Mouse (Mus musculus) CH12.LX (cell line): Measurements from ENCODE around the gene Slc6a2. TPM values are rescaled to one million over a fixed set of nuclear protein-coding genes. Genes with fewer than 3 reads are reported as not detected.

Experiments used
- DNase-seq: peaks from one replicate; pipeline ENCODE4 v3.0.0-alpha.2; 2013; ENCODE audit errors: extremely low read depth
- H3K27ac ChIP-seq: 2 replicates; pipeline ENCODE4 v1.5.1; 2012; ENCODE audit warnings: low read depth, mild to moderate bottlenecking, control low read depth, moderate library complexity; ENCODE audit not compliant: insufficient read depth
- H3K27me3 ChIP-seq: replicated peaks from 2 replicates; pipeline ENCODE3; 2012; ENCODE audit warnings: inconsistent platforms
- H3K36me3 ChIP-seq, 2 experiments: replicated peaks in 1 of 2; 2 replicates each; pipeline versions ENCODE3 to v1.6.1; 2012; ENCODE audit warnings: inconsistent platforms in 1 of 2, low read length in 1 of 2, mild to moderate bottlenecking in 1 of 2, mixed read lengths in 1 of 2, moderate library complexity in 1 of 2; ENCODE audit not compliant: control insufficient read depth in 1 of 2, insufficient read depth in 1 of 2
- H3K4me1 ChIP-seq, 2 experiments: 2 replicates each; pipeline ENCODE4 v1.6.1; 2012; ENCODE audit warnings: inconsistent platforms in 1 of 2, moderate library complexity in 1 of 2; ENCODE audit not compliant: insufficient read depth in 2 of 2, control insufficient read depth in 1 of 2
- H3K4me2 ChIP-seq: 2 replicates; pipeline ENCODE4 v1.6.1; 2012; ENCODE audit warnings: low read depth, mild to moderate bottlenecking, control low read depth; ENCODE audit not compliant: poor library complexity, insufficient read depth, severe bottlenecking
- H3K4me3 ChIP-seq, 3 experiments: fragments of 150-350 bp in 1 of 3; sonication (generic) in 1 of 3; replicated peaks in 1 of 3; 2 replicates each; pipeline versions ENCODE3 to v1.5.1; 2011 to 2012; ENCODE audit warnings: low read depth in 2 of 3, low read length in 2 of 3, mild to moderate bottlenecking in 2 of 3, moderate library complexity in 2 of 3, control low read depth in 1 of 3, improper control_type of control experiment in 1 of 3, inconsistent platforms in 1 of 3, mixed read lengths in 1 of 3; ENCODE audit not compliant: poor library complexity in 1 of 3
- H3K79me2 ChIP-seq: replicated peaks from 2 replicates; pipeline ENCODE4 v1.6.1; 2012; ENCODE audit warnings: mild to moderate bottlenecking, moderate library complexity; ENCODE audit not compliant: control insufficient read depth, poor library complexity, insufficient read depth, severe bottlenecking; ENCODE audit errors: extremely low read depth
- H3K9ac ChIP-seq: 2 replicates; pipeline ENCODE4 v1.6.1; 2012; ENCODE audit warnings: low read depth, mild to moderate bottlenecking, control low read depth, moderate library complexity; ENCODE audit not compliant: insufficient read depth
- H3K9me3 ChIP-seq: replicated peaks from 2 replicates; pipeline ENCODE3; 2012; ENCODE audit warnings: low read length, inconsistent platforms, mixed read lengths
- BHLHE40 ChIP-seq: IDR thresholded peaks from 2 replicates; pipeline ENCODE4 v1.6.1; 2011; ENCODE audit warnings: mild to moderate bottlenecking, low read depth, low read length, improper control_type of control experiment
- CHD2 ChIP-seq: IDR thresholded peaks from 2 replicates; pipeline ENCODE4 v1.6.1; 2011; ENCODE audit warnings: low read length, improper control_type of control experiment
- ELF1 ChIP-seq: IDR thresholded peaks from 2 replicates; pipeline ENCODE4 v1.6.1; 2014; ENCODE audit warnings: low read depth, mild to moderate bottlenecking, inconsistent platforms, low read length, improper control_type of control experiment
- EP300 ChIP-seq: IDR thresholded peaks from 2 replicates; pipeline ENCODE4 v1.6.1; 2011; ENCODE audit warnings: low read length, improper control_type of control experiment
- GABPA ChIP-seq: IDR thresholded peaks from 2 replicates; pipeline ENCODE4 v1.6.1; 2012; ENCODE audit warnings: low read depth, low read length, improper control_type of control experiment, inconsistent platforms; ENCODE audit not compliant: insufficient replicate concordance
- JUN ChIP-seq: IDR thresholded peaks from 2 replicates; pipeline ENCODE4 v1.6.1; 2011; ENCODE audit warnings: low read depth, mild to moderate bottlenecking, low read length, improper control_type of control experiment, moderate library complexity; ENCODE audit not compliant: insufficient read depth
- JUND ChIP-seq: conservative IDR thresholded peaks from 2 replicates; pipeline ENCODE4 v1.6.1; 2011; ENCODE audit warnings: low read depth, low read length, improper control_type of control experiment
- KAT2A ChIP-seq: IDR thresholded peaks from 2 replicates; pipeline ENCODE4 v1.6.1; 2012; ENCODE audit warnings: low read length, improper control_type of control experiment, inconsistent platforms; ENCODE audit not compliant: insufficient replicate concordance
- MAX ChIP-seq: IDR thresholded peaks from 2 replicates; pipeline ENCODE4 v1.6.1; 2011; ENCODE audit warnings: low read length, improper control_type of control experiment
- MAZ ChIP-seq: IDR thresholded peaks from 2 replicates; pipeline ENCODE4 v1.6.1; 2012; ENCODE audit warnings: low read depth, mild to moderate bottlenecking, inconsistent platforms, low read length, improper control_type of control experiment, moderate library complexity
- MEF2A ChIP-seq: IDR thresholded peaks from 2 replicates; pipeline ENCODE4 v1.6.1; 2014; ENCODE audit warnings: low read depth, mild to moderate bottlenecking, inconsistent platforms, low read length, improper control_type of control experiment, borderline replicate concordance
- NRF1 ChIP-seq: IDR thresholded peaks from 2 replicates; pipeline ENCODE4 v1.6.1; 2014; ENCODE audit warnings: low read depth, mild to moderate bottlenecking, inconsistent platforms, low read length, improper control_type of control experiment, moderate library complexity
- PAX5 ChIP-seq: IDR thresholded peaks from 2 replicates; pipeline ENCODE4 v1.6.1; 2012; ENCODE audit warnings: low read length, inconsistent platforms, mixed read lengths
- POLR2A ChIP-seq: IDR thresholded peaks from 2 replicates; pipeline ENCODE4 v1.6.1; 2011; ENCODE audit warnings: low read depth, mild to moderate bottlenecking, improper control_type of control experiment, low read length
- POLR2AphosphoS2 ChIP-seq: IDR thresholded peaks from 2 replicates; pipeline ENCODE4 v1.6.1; 2011; ENCODE audit warnings: low read depth, low read length, improper control_type of control experiment
- RAD21 ChIP-seq: IDR thresholded peaks from 2 replicates; pipeline ENCODE4 v1.6.1; 2011; ENCODE audit warnings: low read depth, mild to moderate bottlenecking, low read length, improper control_type of control experiment, moderate library complexity
- RCOR1 ChIP-seq: conservative IDR thresholded peaks from 2 replicates; pipeline ENCODE4 v1.6.1; 2012; ENCODE audit warnings: low read depth, mild to moderate bottlenecking, inconsistent platforms, low read length, improper control_type of control experiment
- SIN3A ChIP-seq: IDR thresholded peaks from 2 replicates; pipeline ENCODE4 v1.6.1; 2012; ENCODE audit warnings: low read length, improper control_type of control experiment, inconsistent platforms
- SMC3 ChIP-seq: IDR thresholded peaks from 2 replicates; pipeline ENCODE4 v1.6.1; 2011; ENCODE audit warnings: low read depth, low read length, improper control_type of control experiment
- TBP ChIP-seq: conservative IDR thresholded peaks from 2 replicates; pipeline ENCODE4 v1.6.1; 2011; ENCODE audit warnings: low read depth, low read length, improper control_type of control experiment
- TCF12 ChIP-seq: IDR thresholded peaks from 2 replicates; pipeline ENCODE4 v1.6.1; 2014; ENCODE audit warnings: low read depth, mild to moderate bottlenecking, inconsistent platforms, low read length, improper control_type of control experiment
- UBTF ChIP-seq: IDR thresholded peaks from 2 replicates; pipeline ENCODE4 v1.6.1; 2012; ENCODE audit warnings: low read depth, mild to moderate bottlenecking, inconsistent platforms, low read length, improper control_type of control experiment, moderate library complexity
- ZC3H11A ChIP-seq: IDR thresholded peaks from 2 replicates; pipeline ENCODE4 v1.6.1; 2012; ENCODE audit warnings: low read depth, mild to moderate bottlenecking, inconsistent platforms, low read length, improper control_type of control experiment
- ZKSCAN1 ChIP-seq: IDR thresholded peaks from 2 replicates; pipeline ENCODE4 v1.6.1; 2012; ENCODE audit warnings: low read depth, inconsistent platforms, low read length, improper control_type of control experiment, borderline replicate concordance
- ZMIZ1 ChIP-seq: IDR thresholded peaks from 2 replicates; pipeline ENCODE4 v1.6.1; 2012; ENCODE audit warnings: low read depth, mild to moderate bottlenecking, inconsistent platforms, low read length, improper control_type of control experiment
- ZNF384 ChIP-seq: IDR thresholded peaks from 2 replicates; pipeline ENCODE4 v1.6.1; 2012; ENCODE audit warnings: low read depth, low read length, improper control_type of control experiment, inconsistent platforms
- dilution Hi-C: fragments of 300-500 bp; cut with MboI; formaldehyde crosslinking; loops from 2 replicates; pipeline ENCODE4 v1.14.3; 2020; ENCODE audit warnings: low sequenced_read_pairs; ENCODE audit not compliant: extremely low pct_unique_long_range_greater_than_20kb, extremely low pct_ligation_motif_present
- in situ Hi-C: fragments of 300-500 bp; cut with MboI; formaldehyde crosslinking; loops from 3 replicates; pipeline ENCODE4 v1.14.3; 2019; ENCODE audit warnings: low sequenced_read_pairs, low pct_ligation_motif_present, low pct_unique_long_range_greater_than_20kb, mixed read lengths
- polyA plus RNA-seq: library from polyadenylated mRNA; unstranded; fragments of >175 nt; gene quantifications from 2 replicates; pipeline ENCODE4 v1.2.1, GENCODE M21; 2012; ENCODE audit warnings: low read depth; ENCODE audit not compliant: insufficient read length
- total RNA-seq, 2 experiments: library from RNA; depleted of rRNA; stranded (reverse); fragments of 300-350 nt in 1 of 2; fragments of >200 nt in 1 of 2; gene quantifications; 2 replicates each; pipeline ENCODE4 v1.2.3; 2012 to 2014

Gene Slc6a2
- total and polyA plus RNA-seq, 3 experiments: not detected

- Histone ChIP-seq H3K9me3 (peaks cover 2% of the 10 kb centered on the region), H3K27ac (no peak within 1 kb of the TSS), H3K27me3 (no peaks in the 10 kb centered on the region), H3K4me1 (no peaks in the 10 kb centered on the region), H3K4me2 (no peak within 1 kb of the TSS), H3K36me3 (no peaks in the 10 kb centered on the region), H3K9ac (no peak within 1 kb of the TSS), H3K79me2 (no peaks in the 10 kb centered on the region), H3K4me3 (no peak within 1 kb of the TSS)
- no peak for DNase-seq
- in situ Hi-C loops (no loop called here), dilution Hi-C loops (no loop called here)
- TF ChIP-seq JUND: no peak
- TF ChIP-seq JUN: no peak
- no peak for TF ChIP-seq RAD21
- TF ChIP-seq MEF2A: no peak
- TF ChIP-seq ZNF384: no peak
- no peak for TF ChIP-seq RCOR1
- TF ChIP-seq SMC3: no peak
- TF ChIP-seq ZC3H11A: no peak
- no peak for TF ChIP-seq NRF1
- no peak for TF ChIP-seq ZKSCAN1
- TF ChIP-seq POLR2AphosphoS2: no peak
- no peak for TF ChIP-seq SIN3A
- TF ChIP-seq ELF1: no peak
- no peak for TF ChIP-seq MAZ
- TF ChIP-seq TBP: no peak
Measured at GRCm38 (mm10) chr8:93048092-93048491, 88.2 kb downstream of the Slc6a2 start, which contains the start of gene Ces1a. Ces1a (minus strand) TSS chr8:93048192.

- Histone ChIP-seq H3K36me3 (no peaks in the 10 kb centered on the region), H3K9me3 (peaks cover 2% of the 10 kb centered on the region), H3K27ac (no peak overlapping the region), H3K79me2 (no peaks in the 10 kb centered on the region), H3K4me2 (no peak overlapping the region), H3K27me3 (no peaks in the 10 kb centered on the region), H3K9ac (no peak overlapping the region), H3K4me1 (no peaks in the 10 kb centered on the region), H3K4me3 (no peak overlapping the region)
- dilution Hi-C loops (no loop called here), in situ Hi-C loops (no loop called here)
- DNase-seq: no peak
- TF ChIP-seq MAX: no peak
- no peak for TF ChIP-seq ELF1
- no peak for TF ChIP-seq BHLHE40
- TF ChIP-seq SIN3A: no peak
- TF ChIP-seq RCOR1: no peak
- TF ChIP-seq EP300: no peak
- TF ChIP-seq ZMIZ1: no peak
- no peak for TF ChIP-seq GABPA
- no peak for TF ChIP-seq MAZ
- TF ChIP-seq UBTF: no peak
- no peak for TF ChIP-seq ZNF384
- TF ChIP-seq POLR2A: no peak
- no peak for TF ChIP-seq ZKSCAN1
- no peak for TF ChIP-seq MEF2A
- no peak for TF ChIP-seq TCF12
- no peak for TF ChIP-seq TBP
- no peak for TF ChIP-seq KAT2A
- no peak for TF ChIP-seq CHD2
- TF ChIP-seq POLR2AphosphoS2: no peak
- no peak for TF ChIP-seq PAX5
Measured at GRCm38 (mm10) chr8:93048510-93049416, 88.9 kb downstream of the Slc6a2 start.
